Mouse (Mus musculus): ENCODE data around the gene Dnm3. TPM values are rescaled to one million over a fixed set of nuclear protein-coding genes. Genes with fewer than 3 reads are reported as not detected.

Gene Dnm3
- total RNA-seq, 1 experiment: 0.49 TPM

GRCm38 (mm10) chr1:162247216-162247615 lies 230.6 kb downstream of the Dnm3 start:
- Histone ChIP-seq H3K27ac (ENCODE audit: insufficient read depth, low read depth, low read length, poor library complexity, severe bottlenecking) (no peak overlapping the region), H3K4me1 (ENCODE audit: control insufficient read depth in 2 of 2, insufficient read depth in 2 of 2, low read length in 2 of 2, poor library complexity in 1 of 2) (no peaks in the 10 kb centered on the region), H3K4me3 (ENCODE audit: insufficient read depth in 1 of 2, low read depth in 1 of 2, low read length in 2 of 2, poor library complexity in 1 of 2, severe bottlenecking in 1 of 2) (no peak overlapping the region), H3K36me3 (ENCODE audit: control insufficient read depth, insufficient read depth, low read length, poor library complexity, severe bottlenecking) (no peaks in the 10 kb centered on the region), H3K9ac (ENCODE audit: insufficient read depth, low read depth, low read length, poor library complexity, severe bottlenecking) (no peak overlapping the region), H3K9me3 (ENCODE audit: control insufficient read depth, insufficient read depth, low read depth, low read length) (no peaks in the 10 kb centered on the region)
- no peak for DNase-seq (ENCODE audit: low read depth, low spot score)
- in situ Hi-C loops (cut with MboI; ENCODE audit: low sequenced_read_pairs in 2 of 2, unreplicated experiment in 2 of 2): no loop called here
- TF ChIP-seq HCFC1 (IDR thresholded peaks at IDR 0.05; ENCODE audit: borderline replicate concordance, insufficient read depth, low read length) (no peak), MAFK (IDR thresholded peaks at IDR 0.05; ENCODE audit: insufficient read depth, low read depth, low read length) (no peak), ZC3H11A (IDR thresholded peaks at IDR 0.05; ENCODE audit: borderline replicate concordance, low read depth, low read length) (no peak), CHD2 (IDR thresholded peaks at IDR 0.05; ENCODE audit: low read depth, low read length) (no peak), ZNF384 (IDR thresholded peaks at IDR 0.05; ENCODE audit: low read depth, low read length) (no peak)

GRCm38 (mm10) chr1:162243651-162243990 lies 234.2 kb downstream of the Dnm3 start:
- TF ChIP-seq CHD2 (IDR thresholded peaks at IDR 0.05; ENCODE audit: low read depth, low read length) (no peak), ZC3H11A (IDR thresholded peaks at IDR 0.05; ENCODE audit: borderline replicate concordance, low read depth, low read length) (no peak), ZNF384 (IDR thresholded peaks at IDR 0.05; ENCODE audit: low read depth, low read length) (no peak), HCFC1 (IDR thresholded peaks at IDR 0.05; ENCODE audit: borderline replicate concordance, insufficient read depth, low read length) (no peak), MAFK (IDR thresholded peaks at IDR 0.05; ENCODE audit: insufficient read depth, low read depth, low read length) (no peak)
- no peaks in the 10 kb centered on the region for H3K4me1 ChIP-seq (ENCODE audit: control insufficient read depth in 2 of 2, insufficient read depth in 2 of 2, low read length in 2 of 2, poor library complexity in 1 of 2)
- DNase-seq (ENCODE audit: low read depth, low spot score): no peak
- H3K9ac ChIP-seq (ENCODE audit: insufficient read depth, low read depth, low read length, poor library complexity, severe bottlenecking): no peak overlapping the region
- H3K9me3 ChIP-seq (ENCODE audit: control insufficient read depth, insufficient read depth, low read depth, low read length): no peaks in the 10 kb centered on the region
- no peak overlapping the region for H3K4me3 ChIP-seq (ENCODE audit: insufficient read depth in 1 of 2, low read depth in 1 of 2, low read length in 2 of 2, poor library complexity in 1 of 2, severe bottlenecking in 1 of 2)
- no peak overlapping the region for H3K27ac ChIP-seq (ENCODE audit: insufficient read depth, low read depth, low read length, poor library complexity, severe bottlenecking)
- H3K36me3 ChIP-seq (ENCODE audit: control insufficient read depth, insufficient read depth, low read length, poor library complexity, severe bottlenecking): no peaks in the 10 kb centered on the region
- in situ Hi-C loops (cut with MboI; ENCODE audit: low sequenced_read_pairs in 2 of 2, unreplicated experiment in 2 of 2): no loop called here

GRCm38 (mm10) chr1:162242980-162243650 lies 234.7 kb downstream of the Dnm3 start:
- no peak overlapping the region for H3K4me3 ChIP-seq (ENCODE audit: insufficient read depth in 1 of 2, low read depth in 1 of 2, low read length in 2 of 2, poor library complexity in 1 of 2, severe bottlenecking in 1 of 2)
- no peaks in the 10 kb centered on the region for H3K4me1 ChIP-seq (ENCODE audit: control insufficient read depth in 2 of 2, insufficient read depth in 2 of 2, low read length in 2 of 2, poor library complexity in 1 of 2)
- TF ChIP-seq ZNF384 (IDR thresholded peaks at IDR 0.05; ENCODE audit: low read depth, low read length): no peak
- TF ChIP-seq HCFC1 (IDR thresholded peaks at IDR 0.05; ENCODE audit: borderline replicate concordance, insufficient read depth, low read length): no peak
- TF ChIP-seq MAFK (IDR thresholded peaks at IDR 0.05; ENCODE audit: insufficient read depth, low read depth, low read length): no peak
- no peak for TF ChIP-seq ZC3H11A (IDR thresholded peaks at IDR 0.05; ENCODE audit: borderline replicate concordance, low read depth, low read length)
- TF ChIP-seq CHD2 (IDR thresholded peaks at IDR 0.05; ENCODE audit: low read depth, low read length): no peak
- no peak for DNase-seq (ENCODE audit: low read depth, low spot score)
- in situ Hi-C loops (cut with MboI; ENCODE audit: low sequenced_read_pairs in 2 of 2, unreplicated experiment in 2 of 2): no loop called here
- H3K9ac ChIP-seq (ENCODE audit: insufficient read depth, low read depth, low read length, poor library complexity, severe bottlenecking): no peak overlapping the region
- no peaks in the 10 kb centered on the region for H3K36me3 ChIP-seq (ENCODE audit: control insufficient read depth, insufficient read depth, low read length, poor library complexity, severe bottlenecking)
- H3K27ac ChIP-seq (ENCODE audit: insufficient read depth, low read depth, low read length, poor library complexity, severe bottlenecking): no peak overlapping the region
- H3K9me3 ChIP-seq (ENCODE audit: control insufficient read depth, insufficient read depth, low read depth, low read length): no peaks in the 10 kb centered on the region

GRCm38 (mm10) chr1:162240720-162241119 lies 237.1 kb downstream of the Dnm3 start:
- in situ Hi-C loops (cut with MboI; ENCODE audit: low sequenced_read_pairs in 2 of 2, unreplicated experiment in 2 of 2): no loop called here
- Histone ChIP-seq H3K27ac (ENCODE audit: insufficient read depth, low read depth, low read length, poor library complexity, severe bottlenecking) (no peak overlapping the region), H3K9me3 (ENCODE audit: control insufficient read depth, insufficient read depth, low read depth, low read length) (no peaks in the 10 kb centered on the region), H3K4me1 (ENCODE audit: control insufficient read depth in 2 of 2, insufficient read depth in 2 of 2, low read length in 2 of 2, poor library complexity in 1 of 2) (no peaks in the 10 kb centered on the region), H3K36me3 (ENCODE audit: control insufficient read depth, insufficient read depth, low read length, poor library complexity, severe bottlenecking) (no peaks in the 10 kb centered on the region), H3K9ac (ENCODE audit: insufficient read depth, low read depth, low read length, poor library complexity, severe bottlenecking) (no peak overlapping the region), H3K4me3 (ENCODE audit: insufficient read depth in 1 of 2, low read depth in 1 of 2, low read length in 2 of 2, poor library complexity in 1 of 2, severe bottlenecking in 1 of 2) (no peak overlapping the region)
- DNase-seq (ENCODE audit: low read depth, low spot score): no peak
- TF ChIP-seq HCFC1 (IDR thresholded peaks at IDR 0.05; ENCODE audit: borderline replicate concordance, insufficient read depth, low read length) (no peak), ZC3H11A (IDR thresholded peaks at IDR 0.05; ENCODE audit: borderline replicate concordance, low read depth, low read length) (no peak), CHD2 (IDR thresholded peaks at IDR 0.05; ENCODE audit: low read depth, low read length) (no peak)

- no peak overlapping the region for H3K4me3 ChIP-seq (ENCODE audit: insufficient read depth in 1 of 2, low read depth in 1 of 2, low read length in 2 of 2, poor library complexity in 1 of 2, severe bottlenecking in 1 of 2)
- no peak overlapping the region for H3K27ac ChIP-seq (ENCODE audit: insufficient read depth, low read depth, low read length, poor library complexity, severe bottlenecking)
- no peak for DNase-seq (ENCODE audit: low read depth, low spot score)
- in situ Hi-C loops (cut with MboI; ENCODE audit: low sequenced_read_pairs in 2 of 2, unreplicated experiment in 2 of 2): no loop called here
- no peak for TF ChIP-seq HCFC1 (IDR thresholded peaks at IDR 0.05; ENCODE audit: borderline replicate concordance, insufficient read depth, low read length)
- no peak for TF ChIP-seq CHD2 (IDR thresholded peaks at IDR 0.05; ENCODE audit: low read depth, low read length)
- no peak for TF ChIP-seq ZNF384 (IDR thresholded peaks at IDR 0.05; ENCODE audit: low read depth, low read length)
- no peak for TF ChIP-seq ZC3H11A (IDR thresholded peaks at IDR 0.05; ENCODE audit: borderline replicate concordance, low read depth, low read length)
- TF ChIP-seq MAFK (IDR thresholded peaks at IDR 0.05; ENCODE audit: insufficient read depth, low read depth, low read length): no peak
- H3K4me1 ChIP-seq (ENCODE audit: control insufficient read depth in 2 of 2, insufficient read depth in 2 of 2, low read length in 2 of 2, poor library complexity in 1 of 2): no peaks in the 10 kb centered on the region
- H3K36me3 ChIP-seq (ENCODE audit: control insufficient read depth, insufficient read depth, low read length, poor library complexity, severe bottlenecking): no peaks in the 10 kb centered on the region
- H3K9me3 ChIP-seq (ENCODE audit: control insufficient read depth, insufficient read depth, low read depth, low read length): no peaks in the 10 kb centered on the region
- H3K9ac ChIP-seq (ENCODE audit: insufficient read depth, low read depth, low read length, poor library complexity, severe bottlenecking): no peak overlapping the region
Observed at GRCm38 (mm10) chr1:162238646-162239045, 239.2 kb downstream of the Dnm3 start.

Measured in ES-E14 (cell line).